Mouse (Mus musculus) bone marrow macrophage, adult 2 months (primary cell): ENCODE data around the gene Pgp.

Source experiments
- CTCF ChIP-seq: IDR thresholded peaks from 2 replicates; pipeline ENCODE4 v1.5.1; 2012; ENCODE audit warnings: low read depth, mild to moderate bottlenecking, low read length, moderate library complexity
- POLR2A ChIP-seq: IDR thresholded peaks from 2 replicates; pipeline ENCODE4 v1.6.1; 2012; ENCODE audit warnings: mild to moderate bottlenecking, low read depth, low read length, borderline replicate concordance

GRCm38 (mm10) chr17:24485090-24485860 is 15.1 kb downstream of the Pgp start:
- TF ChIP-seq POLR2A (no peak), CTCF (no peak)
